Mouse (Mus musculus) central nervous system, embryonic 14 days (tissue): ENCODE data around the gene Erp27. TPM values are rescaled to one million over a fixed set of nuclear protein-coding genes. Genes with fewer than 3 reads are reported as not detected.

Source experiments
- polyA plus RNA-seq: library from polyadenylated mRNA; depleted of rRNA; stranded (reverse); fragments of >200 nt; gene quantifications from 2 replicates; pipeline ENCODE4 v1.2.3, GENCODE M21; 2012; rRNA removed

The Erp27 gene
- polyA plus RNA-seq: 0.16 and 0.20 TPM in 2 replicates

DNA sequence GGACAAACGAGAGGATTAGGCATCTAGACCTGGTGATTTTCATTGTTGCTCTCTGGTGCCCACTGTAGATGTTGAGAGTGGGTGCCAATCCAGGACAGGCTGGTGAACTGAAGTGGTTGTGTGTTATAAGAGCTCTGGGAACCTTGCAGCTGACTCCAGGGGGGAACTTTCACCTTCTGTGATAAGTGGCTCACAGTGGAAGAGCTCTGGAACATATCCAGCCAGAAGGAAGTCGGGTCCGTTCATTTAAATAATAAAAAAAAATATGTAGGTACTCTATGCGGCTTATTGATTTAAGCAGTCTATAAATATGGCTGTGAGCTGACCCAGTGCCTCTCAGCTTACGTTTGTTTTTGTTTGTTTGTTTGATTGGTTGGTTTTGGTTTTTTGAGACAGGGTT lies at the start of gene Erp27:
TSS of gene Erp27 (minus strand) at position 101 of the 400 bp plus-strand sequence.

DNA sequence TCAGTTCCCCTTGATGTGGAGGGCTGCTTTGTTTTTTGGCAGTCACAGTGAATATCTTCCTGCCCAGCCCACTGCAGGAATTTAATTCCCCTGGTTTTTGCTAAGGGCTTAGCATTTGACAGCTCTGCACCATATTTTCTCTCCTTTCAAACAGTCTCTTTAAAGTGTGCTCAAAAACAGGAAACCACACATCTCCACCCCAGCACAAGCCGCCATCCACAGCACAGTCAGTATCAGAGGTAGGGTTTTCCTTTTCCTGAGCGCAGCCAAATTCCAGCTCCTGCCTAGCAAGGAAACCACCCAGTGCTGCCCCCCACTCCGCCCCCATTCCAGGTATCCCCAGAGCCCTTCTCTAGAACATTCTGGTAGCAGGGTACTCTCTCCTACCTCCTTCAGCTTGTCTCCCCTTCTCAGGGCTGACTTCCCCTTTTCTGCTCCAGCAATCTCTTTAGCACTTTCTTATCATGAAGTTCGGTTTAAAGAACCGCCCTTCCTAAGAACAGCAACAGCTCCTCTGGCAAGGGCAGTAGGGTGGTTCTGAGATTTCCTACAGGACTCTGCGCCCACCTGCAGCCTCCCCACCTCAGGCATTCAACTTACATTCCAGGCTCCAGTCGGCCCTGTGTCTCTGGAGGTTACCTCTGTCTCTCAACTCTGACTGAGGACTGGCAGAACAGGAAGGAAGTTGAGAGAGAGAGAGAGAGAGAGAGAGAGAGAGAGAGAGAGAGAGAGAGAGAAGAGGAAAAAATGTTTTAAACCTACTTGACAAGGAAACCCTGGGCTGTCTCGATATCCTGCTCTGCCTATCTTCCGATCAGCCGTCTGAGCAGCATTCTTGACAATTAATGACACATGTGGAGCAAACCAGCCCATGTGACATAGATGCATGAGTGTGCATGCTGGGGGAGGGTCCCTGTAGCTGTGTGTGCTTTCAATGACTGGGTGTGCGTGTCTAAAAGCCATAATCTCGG lies 19.4 kb upstream of the Erp27 start, which contains the start of gene Arhgdib:
TSS of gene Arhgdib (minus strand) at position 849 of the 971 bp plus-strand sequence.

DNA sequence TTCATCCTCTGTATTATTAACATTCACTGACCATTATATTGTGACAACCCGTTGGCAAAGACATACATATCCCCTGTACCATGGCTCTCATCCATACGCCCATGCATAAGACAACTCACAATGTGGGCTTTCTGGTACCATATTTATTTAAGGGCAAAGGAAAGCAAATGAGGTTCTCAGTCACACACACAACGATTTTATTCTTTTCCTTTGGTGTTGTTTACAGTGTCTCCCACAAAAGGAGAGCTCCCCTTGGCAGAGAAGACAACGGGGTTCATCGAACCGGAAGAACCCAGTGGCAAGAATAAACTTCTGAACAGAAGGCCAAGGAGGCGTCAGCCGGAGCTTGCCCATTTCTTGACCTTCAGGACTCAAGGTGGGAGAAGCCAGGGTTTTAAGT lies 1.6 kb upstream of the Erp27 start, which contains the start of gene Pde6h:
TSS of gene Pde6h (plus strand) at position 301 of the 400 bp plus-strand sequence.

DNA sequence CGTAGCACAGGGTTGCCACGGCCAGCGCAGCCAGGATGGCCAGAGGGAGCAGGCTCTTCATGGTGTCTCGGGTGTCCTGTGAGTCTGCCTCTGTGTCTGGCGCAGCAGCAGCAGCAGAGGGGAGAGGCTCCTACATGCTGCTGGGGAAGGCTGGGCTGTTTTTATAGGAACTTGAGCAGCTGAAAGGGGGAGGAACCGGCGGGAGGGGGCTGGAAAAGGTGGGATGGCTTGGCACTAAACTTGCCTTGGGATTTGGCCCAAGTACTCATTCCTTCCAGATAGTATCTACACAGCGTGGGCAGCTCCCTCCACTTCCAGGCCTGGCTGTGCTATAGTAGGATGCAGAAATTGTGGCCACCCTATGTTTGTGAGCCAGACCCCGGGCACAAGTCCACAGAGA lies 46.3 kb downstream of the Erp27 start, which contains the start of gene Mgp:
TSS of gene Mgp (minus strand) at position 154 of the 400 bp plus-strand sequence.

Other genes with a start within 250 kb of the Erp27 start
- gene Gucy2c, start 140.4 kb downstream of the Erp27 start, polyA plus RNA-seq: 0.26 and 0.31 TPM in 2 replicates
- 1.1 TPM in 2 replicates for gene Hist4h4, start 117.8 kb downstream of the Erp27 start, polyA plus RNA-seq
- 93.3 and 95.8 TPM in 2 replicates for gene H2afj, start 113.9 kb downstream of the Erp27 start, polyA plus RNA-seq
- gene BC049715, start 94.6 kb downstream of the Erp27 start, polyA plus RNA-seq: 0.22 and 0.45 TPM in 2 replicates
- 73.0 and 88.0 TPM in 2 replicates for gene Wbp11, start 93.9 kb downstream of the Erp27 start, polyA plus RNA-seq
- gene Smco3, start 86.7 kb downstream of the Erp27 start, polyA plus RNA-seq: 0.75 and 0.81 TPM in 2 replicates
- gene Art4, start 64.4 kb downstream of the Erp27 start, polyA plus RNA-seq: 0.22 and 0.49 TPM in 2 replicates
- 29.7 and 116 TPM in 2 replicates for gene Mgp, start 46.4 kb downstream of the Erp27 start, polyA plus RNA-seq
- gene Pde6h, start 1.7 kb upstream of the Erp27 start, polyA plus RNA-seq: 0.19 and 0.23 TPM in 2 replicates
- 19.7 and 28.4 TPM in 2 replicates for gene Arhgdib, start 19.7 kb upstream of the Erp27 start, polyA plus RNA-seq
- gene Rerg, start 248.3 kb upstream of the Erp27 start, polyA plus RNA-seq: 3.9 and 5.1 TPM in 2 replicates